Mouse (Mus musculus): ENCODE measurements around the gene Parp14. TPM values are rescaled to one million over a fixed set of nuclear protein-coding genes. Genes with fewer than 3 reads are reported as not detected.
A peak's percentile ranks its signal among the peaks of the same experiment; 100 is the strongest.

Parp14 gene
- polyA plus RNA-seq, 1 experiment from 2014 or later: 0.14 TPM

DNA sequence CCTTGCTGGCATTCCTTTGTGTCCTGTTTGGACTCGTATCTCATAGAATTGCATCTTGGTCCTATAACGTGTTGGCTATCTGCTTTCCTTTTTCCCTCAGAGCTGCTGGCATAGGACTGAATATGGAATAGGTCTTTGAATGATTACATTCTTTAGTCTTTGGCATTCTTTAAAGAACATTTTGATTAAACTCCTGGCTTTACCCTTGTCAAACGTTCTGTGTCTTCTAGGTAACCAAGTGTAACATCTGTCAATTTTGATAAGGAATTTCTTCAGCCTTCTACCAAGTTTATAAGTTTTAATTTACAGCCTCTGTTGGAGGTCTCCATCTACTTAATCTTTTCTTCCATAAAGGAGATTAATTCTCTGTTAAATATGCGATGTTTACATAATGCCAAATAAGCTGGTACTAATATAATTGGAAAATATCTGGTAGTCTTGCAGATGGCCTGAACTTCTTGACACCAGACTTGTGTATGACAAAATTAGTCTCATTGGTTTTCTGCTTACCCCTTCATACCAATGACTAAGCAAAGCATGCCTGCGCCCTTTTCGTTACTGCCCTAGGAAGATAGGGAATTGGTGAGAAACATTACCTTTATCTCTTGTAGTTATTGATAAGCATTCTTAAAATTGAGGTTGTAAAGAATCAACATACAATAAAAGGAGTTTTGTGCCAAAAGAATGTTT is 64.2 kb downstream of the Parp14 start:
- Histone ChIP-seq H3K9ac (no peak overlapping the region), H3K27ac (no peak overlapping the region), H3K9me3 (replicated peaks) (no peaks in the 10 kb centered on the region), H3K4me2 (no peak overlapping the region), H3K4me1 (no peaks in the 10 kb centered on the region), H3K4me3 (no peak overlapping the region), H3K27me3 (no peaks in the 10 kb centered on the region), H3K36me3 (ENCODE audit: poor library complexity, severe bottlenecking) (peaks cover 8% of the 10 kb centered on the region; the same call in 1 of the 2 replicates)
- no peak for ATAC-seq
- WGBS: 90% methylated on average over 6 of the region's 6 CpGs

DNA sequence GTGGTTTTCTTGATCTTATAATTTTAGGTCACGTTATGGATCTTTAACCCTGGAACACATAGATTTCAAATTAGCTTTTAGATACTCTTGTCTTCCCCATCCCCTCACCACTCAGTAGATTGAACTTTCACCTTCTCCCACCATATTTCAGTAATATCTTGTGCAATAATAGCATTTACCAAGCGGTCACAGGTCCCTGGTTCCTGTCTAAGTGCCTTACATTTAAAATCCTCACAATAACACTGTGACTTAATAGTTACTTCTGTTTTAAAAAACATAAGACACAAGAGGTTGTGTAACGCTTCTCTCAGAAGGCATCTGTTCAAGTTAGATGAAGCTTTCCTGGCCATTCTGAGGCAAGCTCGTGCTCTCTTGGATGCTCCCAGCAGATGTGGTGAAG is 67.6 kb downstream of the Parp14 start:
- 94% methylated on average over 4 of the region's 4 CpGs for WGBS
- peaks cover 28% of the 10 kb centered on the region for H3K36me3 ChIP-seq (ENCODE audit: poor library complexity, severe bottlenecking)
- H3K4me1 ChIP-seq: no peaks in the 10 kb centered on the region
- no peak overlapping the region for H3K4me2 ChIP-seq
- no peak overlapping the region for H3K27ac ChIP-seq
- H3K4me3 ChIP-seq: no peak overlapping the region
- no peak for ATAC-seq
- H3K27me3 ChIP-seq: no peaks in the 10 kb centered on the region
- H3K9ac ChIP-seq: no peak overlapping the region
- H3K9me3 ChIP-seq (replicated peaks): peaks cover 11% of the 10 kb centered on the region

DNA sequence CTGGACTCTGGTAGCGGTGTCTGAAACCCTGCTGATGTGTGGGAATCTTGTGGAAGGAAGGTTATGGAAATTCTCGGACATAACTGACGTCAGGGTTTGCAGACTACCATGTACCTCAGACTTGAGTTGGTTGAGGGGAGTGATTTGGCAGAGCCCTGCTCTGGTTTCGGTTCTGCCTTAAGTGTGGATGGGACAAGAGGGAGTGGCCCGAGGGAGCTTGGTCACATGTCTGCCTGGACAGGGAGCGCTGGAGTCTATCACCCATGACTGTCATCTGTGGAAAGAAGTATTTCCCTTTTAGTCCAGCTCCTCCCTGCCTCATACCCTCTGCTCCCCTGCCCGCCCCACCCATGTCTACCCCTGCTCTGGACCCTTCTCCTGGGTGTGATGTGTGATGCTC is 69.2 kb downstream of the Parp14 start:
- H3K36me3 ChIP-seq (ENCODE audit: poor library complexity, severe bottlenecking): peaks cover 33% of the 10 kb centered on the region

DNA sequence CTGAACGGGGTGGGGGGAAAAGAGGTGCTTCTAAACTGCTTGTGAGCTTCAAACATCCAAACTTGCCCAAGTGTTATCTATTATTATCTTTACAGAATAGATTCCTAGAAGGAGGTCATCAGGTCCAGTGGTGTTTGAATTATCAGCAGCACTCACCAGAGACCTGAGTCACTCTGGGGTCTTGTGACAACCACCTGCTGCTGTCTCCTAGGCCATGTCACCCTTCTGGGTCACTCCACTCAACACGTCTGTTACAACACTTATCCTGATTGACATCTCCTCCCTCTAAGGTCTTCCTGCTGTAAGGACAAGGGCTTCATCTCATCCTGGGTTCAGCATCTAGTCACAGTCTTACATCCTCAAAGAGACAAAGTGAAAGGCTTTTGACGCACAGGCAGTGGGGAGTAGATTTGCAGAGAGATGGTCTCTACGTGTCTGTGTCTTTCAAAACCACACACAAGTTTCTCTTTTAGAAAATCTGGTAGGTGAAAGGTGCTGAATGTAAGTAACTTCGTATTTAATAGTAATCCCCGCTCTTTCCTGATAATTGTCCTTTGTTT is 79.3 kb downstream of the Parp14 start:
- H3K27ac ChIP-seq: no peak overlapping the region
- peaks cover 9% of the 10 kb centered on the region for H3K4me1 ChIP-seq
- no peaks in the 10 kb centered on the region for H3K9me3 ChIP-seq (replicated peaks)
- no peak for ATAC-seq
- H3K9ac ChIP-seq: no peak overlapping the region
- H3K4me3 ChIP-seq: no peak overlapping the region
- no peaks in the 10 kb centered on the region for H3K27me3 ChIP-seq
- H3K4me2 ChIP-seq: no peak overlapping the region
- 78% methylated on average over 6 of the region's 6 CpGs for WGBS
- peaks cover 14% of the 10 kb centered on the region for H3K36me3 ChIP-seq (ENCODE audit: poor library complexity, severe bottlenecking)

More for the DNA sequence above, 69.2 kb downstream of the Parp14 start:
- Histone ChIP-seq H3K27me3 (no peaks in the 10 kb centered on the region), H3K9ac (no peak overlapping the region), H3K4me3 (no peak overlapping the region), H3K4me1 (no peaks in the 10 kb centered on the region), H3K9me3 (replicated peaks) (peaks cover 11% of the 10 kb centered on the region), H3K27ac (no peak overlapping the region), H3K4me2 (no peak overlapping the region)
- 93% methylated on average over 7 of the region's 7 CpGs for WGBS
- ATAC-seq: no peak

DNA sequence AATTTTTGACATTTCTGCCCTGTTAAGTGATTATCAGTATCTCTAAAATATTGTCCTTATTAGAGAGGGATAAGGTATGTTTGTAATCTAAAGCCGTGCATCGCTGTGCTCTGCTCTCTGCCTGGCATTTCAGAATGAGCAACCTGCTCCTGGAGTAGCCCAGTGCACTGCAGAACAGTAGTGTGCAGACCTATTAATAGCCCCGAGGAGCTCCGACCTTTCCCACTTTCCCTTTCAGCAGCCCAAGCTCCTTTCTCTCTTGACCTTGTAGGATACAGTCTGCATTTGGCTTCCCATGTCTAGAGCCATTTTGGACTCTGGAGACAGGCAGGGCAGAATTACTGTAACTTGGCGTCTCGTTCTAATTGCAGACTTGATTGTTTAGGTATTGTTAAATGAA is 83.0 kb downstream of the Parp14 start:
- no peak overlapping the region for H3K9ac ChIP-seq
- H3K4me3 ChIP-seq: no peak overlapping the region
- peaks cover 12% of the 10 kb centered on the region for H3K4me1 ChIP-seq
- H3K27ac ChIP-seq: no peak overlapping the region
- H3K36me3 ChIP-seq (ENCODE audit: poor library complexity, severe bottlenecking): peaks cover 14% of the 10 kb centered on the region
- WGBS: 91% methylated on average over 6 of the region's 6 CpGs
- no peaks in the 10 kb centered on the region for H3K27me3 ChIP-seq
- H3K9me3 ChIP-seq (replicated peaks): no peaks in the 10 kb centered on the region
- H3K4me2 ChIP-seq: no peak overlapping the region
- no peak for ATAC-seq

DNA sequence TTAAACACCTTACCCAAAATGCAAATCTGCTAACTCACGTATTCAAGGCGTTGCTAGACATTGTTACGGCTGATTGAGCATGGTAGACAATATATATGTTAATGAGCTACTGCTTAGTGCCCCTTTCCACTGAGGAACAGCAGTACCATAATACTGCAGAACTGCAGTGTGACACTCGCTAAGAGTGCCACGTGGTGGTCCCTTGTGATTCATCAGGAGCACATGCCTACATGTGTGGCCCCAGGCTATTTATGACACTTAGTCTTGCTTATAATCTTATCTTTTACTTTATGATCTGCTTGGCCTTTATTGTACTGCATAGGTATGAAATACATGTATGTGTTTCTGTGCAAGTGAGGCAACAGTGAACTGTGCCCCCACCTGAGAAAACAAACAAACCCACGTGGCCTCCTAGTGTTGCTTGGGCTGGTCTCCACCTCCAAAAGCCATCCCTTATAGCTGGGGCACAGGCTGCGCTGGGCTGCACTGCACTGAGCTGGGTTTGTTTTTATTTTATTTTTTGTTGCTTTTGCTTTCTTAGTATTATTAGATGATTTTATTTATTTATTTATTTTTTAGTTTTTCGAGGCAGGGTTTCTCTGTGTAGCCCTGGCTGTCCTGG is 83.7 kb downstream of the Parp14 start:
- Histone ChIP-seq H3K27me3 (no peaks in the 10 kb centered on the region), H3K4me1 (peaks cover 12% of the 10 kb centered on the region), H3K9me3 (replicated peaks) (no peaks in the 10 kb centered on the region), H3K36me3 (ENCODE audit: poor library complexity, severe bottlenecking) (peaks cover 14% of the 10 kb centered on the region), H3K4me3 (no peak overlapping the region), H3K9ac (no peak overlapping the region), H3K27ac (no peak overlapping the region), H3K4me2 (no peak overlapping the region)
- ATAC-seq: peak; percentile 66; the same call in 1 of the 2 replicates
- WGBS: 42% methylated on average over 8 of the region's 8 CpGs

DNA sequence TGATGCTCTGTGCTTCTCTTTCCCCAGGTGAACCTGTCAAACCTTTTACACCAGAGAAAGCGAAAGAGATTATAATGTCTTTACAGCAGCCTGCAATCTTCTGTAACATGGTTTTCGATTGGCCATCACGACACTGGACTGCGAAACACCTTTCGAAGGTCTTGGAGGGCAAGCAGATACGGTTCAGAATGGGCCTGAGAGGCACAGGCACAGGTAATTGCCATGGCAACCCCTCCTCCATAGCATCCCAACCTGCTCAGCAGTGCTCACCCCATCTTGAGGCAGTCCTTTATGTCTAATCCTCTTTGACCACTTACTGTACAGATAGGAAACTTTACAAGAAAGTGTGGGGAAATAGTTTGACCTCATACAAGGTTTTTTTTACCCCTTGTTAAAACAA is 84.2 kb downstream of the Parp14 start:
- H3K9ac ChIP-seq: no peak overlapping the region
- peaks cover 12% of the 10 kb centered on the region for H3K4me1 ChIP-seq
- H3K27me3 ChIP-seq: no peaks in the 10 kb centered on the region
- 82% methylated on average over 6 of the region's 6 CpGs for WGBS
- no peak overlapping the region for H3K4me3 ChIP-seq
- ATAC-seq: no peak
- H3K36me3 ChIP-seq (ENCODE audit: poor library complexity, severe bottlenecking): peaks cover 14% of the 10 kb centered on the region
- no peak overlapping the region for H3K4me2 ChIP-seq
- H3K27ac ChIP-seq: no peak overlapping the region
- no peaks in the 10 kb centered on the region for H3K9me3 ChIP-seq (replicated peaks)

DNA sequence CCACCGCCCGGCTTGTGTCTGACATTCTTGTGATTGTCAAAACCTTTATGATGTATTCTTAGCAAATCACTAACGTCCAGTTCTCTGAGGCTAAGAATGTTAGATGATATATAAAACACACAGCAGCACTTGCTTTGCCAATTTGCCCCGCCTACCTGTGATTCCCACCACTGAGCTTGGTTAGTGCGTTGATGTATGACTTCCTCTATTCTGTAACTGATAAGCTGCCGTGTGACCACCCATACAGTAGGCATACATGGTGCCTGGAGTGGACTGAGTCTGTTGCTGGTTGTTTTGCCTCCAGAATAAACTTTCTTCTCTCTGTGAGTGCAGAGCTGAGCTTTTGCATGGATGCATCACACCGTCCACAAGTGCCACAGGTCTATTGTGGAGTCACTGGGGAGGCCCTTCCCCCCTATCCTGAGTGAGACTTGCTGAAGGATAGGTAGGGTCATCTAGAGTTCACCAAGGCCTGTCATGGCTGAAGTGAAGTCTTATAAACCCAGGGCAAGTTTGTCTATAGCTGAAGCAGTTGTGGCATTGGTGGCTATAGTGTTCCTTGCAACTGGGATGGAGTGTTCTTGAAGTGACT is 87.1 kb downstream of the Parp14 start:
- Histone ChIP-seq H3K4me3 (no peak overlapping the region), H3K4me2 (no peak overlapping the region), H3K27ac (no peak overlapping the region), H3K27me3 (no peaks in the 10 kb centered on the region), H3K9me3 (replicated peaks) (no peaks in the 10 kb centered on the region), H3K4me1 (peaks cover 12% of the 10 kb centered on the region), H3K9ac (no peak overlapping the region), H3K36me3 (ENCODE audit: poor library complexity, severe bottlenecking) (peaks cover 8% of the 10 kb centered on the region)
- ATAC-seq: no peak
- 87% methylated on average over 7 of the region's 7 CpGs for WGBS

DNA sequence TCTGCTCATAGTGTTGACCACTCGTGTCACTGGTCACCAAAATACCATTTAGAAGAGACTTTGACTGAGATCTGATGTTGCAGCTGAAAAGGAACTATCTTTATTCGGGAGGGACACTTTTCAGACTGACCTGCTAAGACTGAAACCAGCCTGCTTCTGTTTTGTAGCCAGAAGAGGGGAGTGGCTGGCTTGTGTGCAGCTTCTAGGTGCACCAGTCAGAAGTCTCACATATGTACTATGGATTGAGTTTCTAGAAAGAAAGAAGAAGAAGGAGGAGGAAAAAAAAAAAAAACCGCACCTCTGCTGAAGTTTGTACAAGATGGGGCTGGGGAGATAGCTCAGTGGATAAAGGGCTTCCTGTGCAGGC is 88.2 kb downstream of the Parp14 start:
- Histone ChIP-seq H3K4me1 (peaks cover 12% of the 10 kb centered on the region), H3K4me3 (no peak overlapping the region), H3K27me3 (no peaks in the 10 kb centered on the region), H3K9me3 (replicated peaks) (no peaks in the 10 kb centered on the region), H3K36me3 (ENCODE audit: poor library complexity, severe bottlenecking) (peaks cover 1% of the 10 kb centered on the region; the same call in 1 of the 2 replicates), H3K9ac (no peak overlapping the region), H3K4me2 (no peak overlapping the region), H3K27ac (no peak overlapping the region)
- no peak for ATAC-seq
- WGBS: 89% methylated on average over 3 of the region's 3 CpGs

Other genes starting within 250 kb of the Parp14 start
- gene Dirc2, start 102.2 kb downstream of the Parp14 start, polyA plus RNA-seq (2015; fragmentation: Nextera tagmentation; extraction: Ambion mirVana): 22.6 and 23.8 TPM in 2 replicates
- gene Hspbap1, start 101.2 kb downstream of the Parp14 start, polyA plus RNA-seq (2015; fragmentation: Nextera tagmentation; extraction: Ambion mirVana): 20.2 and 21.0 TPM in 2 replicates
- 2.3 and 2.8 TPM in 2 replicates for gene Parp9, start 66.9 kb upstream of the Parp14 start, polyA plus RNA-seq (2015; fragmentation: Nextera tagmentation; extraction: Ambion mirVana)
- 2.8 and 3.1 TPM in 2 replicates for gene Dtx3l, start 67.6 kb upstream of the Parp14 start, polyA plus RNA-seq (2015; fragmentation: Nextera tagmentation; extraction: Ambion mirVana)
- 70.0 and 78.2 TPM in 2 replicates for gene Kpna1, start 107.2 kb upstream of the Parp14 start, polyA plus RNA-seq (2015; fragmentation: Nextera tagmentation; extraction: Ambion mirVana)
- gene Wdr5b, start 169.6 kb upstream of the Parp14 start, polyA plus RNA-seq (2015; fragmentation: Nextera tagmentation; extraction: Ambion mirVana): 13.1 and 13.3 TPM in 2 replicates
- 237 and 242 TPM in 2 replicates for gene Fam162a, start 200.1 kb upstream of the Parp14 start, polyA plus RNA-seq (2015; fragmentation: Nextera tagmentation; extraction: Ambion mirVana)
- 53.9 and 59.7 TPM in 2 replicates for gene Ccdc58, start 200.1 kb upstream of the Parp14 start, polyA plus RNA-seq (2015; fragmentation: Nextera tagmentation; extraction: Ambion mirVana)

Data from forebrain, embryonic 13.5 days (tissue).